In genomic region chr13:104911006-104911405, GRCm38 (mm10) we compare ENCODE assay signal across 15 mouse cellular contexts. TPM values are rescaled to one million over a fixed set of nuclear protein-coding genes. Genes with fewer than 3 reads are reported as not detected.
"Had no signal": no experiment of that assay in that cellular context is flagged by ENCODE, and none has a peak within 500 bp of the region (broad histone marks: within the 10 kb centered on the region; RNA-seq: fewer than 3 reads in every experiment).

No protein-coding gene starts in this region.

RNA-seq across cellular contexts. Expression of gene Shisal2b, which starts 47.3 kb away (rescaled TPM):
- total RNA-seq: common myeloid progenitor, adult 5-6 weeks; gastrocnemius, adult 18-20 months; gastrocnemius, adult 8-10 months; gastrocnemius, postnatal 10 days; gastrocnemius, postnatal 14 days; gastrocnemius, postnatal 36 days; gastrocnemius, postnatal 4 days; granulocyte monocyte progenitor cell, adult 5-6 weeks; heart, adult 18-20 months; heart, adult 2 months; heart, adult 8-10 months had no signal
- polyA plus RNA-seq: embryonic facial prominence, embryonic 13.5 days; erythroblast, embryonic 14.5 days; forebrain, embryonic 12.5 days; gonadal fat pad, adult 2 months; heart, adult 2 months had no signal
